Mouse (Mus musculus) thymus, adult 2 months (tissue): ENCODE data around the gene Slc35e4. TPM values are rescaled to one million over a fixed set of nuclear protein-coding genes. Genes with fewer than 3 reads are reported as not detected.
A peak's percentile ranks its signal among the peaks of the same experiment; 100 is the strongest.

Source experiments
- DNase-seq: peaks from one replicate; pipeline ENCODE4 v3.0.0; 2021
- H3K27ac ChIP-seq: fragments of 200-500 bp; 2 replicates; pipeline ENCODE4 v1.5.1; 2012; ENCODE audit warnings: low read length, control low read depth; ENCODE audit not compliant: control insufficient read depth, insufficient read depth
- H3K27me3 ChIP-seq: fragments of 200-500 bp; 2 replicates; pipeline ENCODE4 v1.6.1; 2012; ENCODE audit warnings: mild to moderate bottlenecking, low read length, moderate library complexity, mixed read lengths; ENCODE audit not compliant: control insufficient read depth, insufficient read depth
- H3K36me3 ChIP-seq: fragments of 200-500 bp; 2 replicates; pipeline ENCODE4 v1.6.1; 2012; ENCODE audit warnings: mild to moderate bottlenecking, low read length, moderate library complexity; ENCODE audit not compliant: control insufficient read depth, insufficient read depth
- H3K4me1 ChIP-seq: fragments of 200-500 bp; replicated peaks from 2 replicates; pipeline ENCODE4 v1.6.1; 2012; ENCODE audit warnings: low read length; ENCODE audit not compliant: control insufficient read depth, insufficient read depth
- H3K4me3 ChIP-seq: fragments of 200-500 bp; 2 replicates; pipeline ENCODE4 v1.5.1; 2012; ENCODE audit warnings: mild to moderate bottlenecking, low read length, control low read depth, moderate library complexity; ENCODE audit not compliant: control insufficient read depth, insufficient read depth
- CTCF ChIP-seq: fragments of 200-500 bp; IDR thresholded peaks from 2 replicates; pipeline ENCODE4 v1.5.1; 2012; ENCODE audit warnings: mild to moderate bottlenecking, control low read depth, low read length, moderate library complexity, borderline replicate concordance; ENCODE audit not compliant: control insufficient read depth, poor library complexity, insufficient read depth; ENCODE audit errors: extremely low read depth
- POLR2A ChIP-seq: fragments of 200-500 bp; IDR thresholded peaks from 2 replicates; pipeline ENCODE4 v1.6.1; 2012; ENCODE audit warnings: mild to moderate bottlenecking, low read length, control low read depth, moderate library complexity; ENCODE audit not compliant: control insufficient read depth, poor library complexity, insufficient read depth; ENCODE audit errors: extremely low read depth
- WGBS: fragments of 180-500 bp; shearing (Covaris S2); methylation state at CpG from one replicate; pipeline ENCODE4 v1.1.7; 2018; 5-methylcytosine and 5-hydroxymethylcytosine counted together
- polyA plus RNA-seq: library from polyadenylated mRNA; depleted of rRNA; stranded (reverse); fragments of >200 nt; gene quantifications from 2 replicates; pipeline ENCODE4 v1.2.3, GENCODE M21; 2012

The Slc35e4 gene
- polyA plus RNA-seq, 1 experiment, result 3.9 TPM

- H3K36me3 ChIP-seq, result no peaks in the 10 kb centered on the region
- WGBS, result 86% methylated on average over 6 of the region's 6 CpGs
- TF ChIP-seq POLR2A (no peak), CTCF (no peak)
- no peak for DNase-seq
- H3K4me3 ChIP-seq, result no peak overlapping the region
- H3K4me1 ChIP-seq, result peaks cover 6% of the 10 kb centered on the region
- no peaks in the 10 kb centered on the region for H3K27me3 ChIP-seq
- H3K27ac ChIP-seq, result no peak overlapping the region
Measured at GRCm38 (mm10) chr11:3930931-3931330, 16.5 kb upstream of the Slc35e4 start.

GRCm38 (mm10) chr11:3930019-3930418, 15.6 kb upstream of the Slc35e4 start:
- peaks cover 6% of the 10 kb centered on the region for H3K4me1 ChIP-seq
- no peak for TF ChIP-seq CTCF
- TF ChIP-seq POLR2A, result no peak
- DNase-seq, result no peak
- no peaks in the 10 kb centered on the region for H3K36me3 ChIP-seq
- H3K27ac ChIP-seq, result no peak overlapping the region
- 62% methylated on average over 4 of the region's 4 CpGs for WGBS
- no peak overlapping the region for H3K4me3 ChIP-seq
- no peaks in the 10 kb centered on the region for H3K27me3 ChIP-seq

DNA sequence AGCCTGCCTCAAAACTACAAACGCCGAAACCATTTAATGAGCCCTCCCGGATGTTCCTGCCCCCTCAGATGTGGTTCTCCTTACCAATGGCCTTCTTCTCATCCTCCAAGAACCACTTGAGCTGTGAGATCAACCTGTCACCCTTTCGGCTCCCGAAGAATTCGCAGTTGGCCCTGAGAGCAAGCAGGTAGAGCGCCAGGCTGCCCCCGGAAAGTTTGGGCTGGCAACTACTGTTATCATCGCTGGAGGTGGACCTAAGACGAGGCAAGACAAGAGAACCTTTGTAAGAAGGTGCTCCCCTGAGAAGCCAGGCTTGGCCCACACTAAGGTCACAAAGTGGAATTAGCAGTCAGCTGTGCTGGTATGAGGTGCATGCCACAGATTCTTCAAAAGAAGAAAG, 11.5 kb upstream of the Slc35e4 start:
- Histone ChIP-seq H3K36me3 (no peaks in the 10 kb centered on the region), H3K27me3 (no peaks in the 10 kb centered on the region), H3K4me3 (no peak overlapping the region), H3K27ac (no peak overlapping the region), H3K4me1 (no peaks in the 10 kb centered on the region)
- TF ChIP-seq CTCF, result no peak
- TF ChIP-seq POLR2A, result no peak
- 96% methylated on average over 10 of the region's 10 CpGs for WGBS
- DNase-seq, result no peak

GRCm38 (mm10) chr11:3922731-3923130, 8.3 kb upstream of the Slc35e4 start:
- Histone ChIP-seq H3K27ac (no peak overlapping the region), H3K4me1 (no peaks in the 10 kb centered on the region), H3K27me3 (no peaks in the 10 kb centered on the region), H3K36me3 (no peaks in the 10 kb centered on the region), H3K4me3 (no peak overlapping the region)
- TF ChIP-seq CTCF, result no peak
- WGBS, result 99% methylated on average over 6 of the region's 6 CpGs
- DNase-seq, result no peak

DNA sequence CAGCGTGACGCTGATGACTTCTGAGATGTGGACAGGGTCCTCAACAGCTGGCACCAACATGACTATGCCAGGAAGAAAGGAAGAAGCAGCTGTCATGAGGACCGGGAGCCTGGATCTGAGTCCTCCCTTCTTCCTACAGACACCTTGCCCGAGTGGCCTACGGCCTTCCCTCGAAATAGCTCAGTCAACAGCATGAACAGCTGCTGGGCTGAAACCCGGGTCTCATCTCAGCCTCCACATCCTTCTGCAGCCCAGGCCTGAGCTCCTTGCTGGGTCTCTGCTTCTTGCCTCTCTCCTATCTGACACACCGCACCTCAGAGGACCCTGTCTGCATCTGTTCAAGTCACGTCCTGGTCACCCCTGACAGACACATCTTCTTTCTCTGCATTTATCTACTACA, 7.7 kb upstream of the Slc35e4 start:
- no peak for DNase-seq
- H3K27me3 ChIP-seq, result no peaks in the 10 kb centered on the region
- no peaks in the 10 kb centered on the region for H3K36me3 ChIP-seq
- 96% methylated on average over 9 of the region's 9 CpGs for WGBS
- no peak overlapping the region for H3K27ac ChIP-seq
- no peak for TF ChIP-seq POLR2A
- TF ChIP-seq CTCF, result no peak
- H3K4me3 ChIP-seq, result no peak overlapping the region
- H3K4me1 ChIP-seq, result no peaks in the 10 kb centered on the region

DNA sequence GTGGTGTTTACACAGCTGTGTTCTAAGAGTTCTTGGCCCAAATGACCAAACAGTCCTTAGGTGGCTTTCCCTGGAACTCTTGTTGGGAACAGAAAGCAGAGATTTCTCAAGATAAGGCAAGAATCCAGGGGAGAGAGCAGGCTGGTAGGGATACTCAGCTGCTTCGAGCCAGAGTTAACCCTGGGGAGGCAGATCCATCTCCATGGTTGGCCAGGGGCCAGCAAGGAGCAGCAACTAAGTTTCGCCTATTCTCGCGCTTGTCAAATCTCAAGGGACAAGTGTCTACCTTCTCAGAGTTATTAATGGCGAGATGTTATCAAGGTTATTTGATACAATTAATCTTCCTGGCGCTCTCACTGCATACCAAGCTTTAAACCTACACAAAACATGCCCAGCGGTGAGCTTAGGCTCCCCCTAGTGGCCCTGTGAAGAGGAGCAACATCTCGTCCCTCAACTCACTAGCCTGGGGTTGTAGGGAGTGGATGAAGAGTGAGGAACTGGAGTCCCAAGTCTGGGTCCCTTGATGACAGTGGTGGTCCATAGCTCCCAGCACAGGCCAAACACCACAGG, 6.9 kb upstream of the Slc35e4 start:
- WGBS, result 54% methylated on average over 8 of the region's 8 CpGs
- TF ChIP-seq CTCF, result peak; percentile 70; the same call in 1 of the 2 replicates
- TF ChIP-seq POLR2A, result no peak
- Histone ChIP-seq H3K27me3 (no peaks in the 10 kb centered on the region), H3K27ac (no peak overlapping the region), H3K4me3 (no peak overlapping the region), H3K36me3 (no peaks in the 10 kb centered on the region), H3K4me1 (no peaks in the 10 kb centered on the region)
- peak; percentile 51 for DNase-seq

DNA sequence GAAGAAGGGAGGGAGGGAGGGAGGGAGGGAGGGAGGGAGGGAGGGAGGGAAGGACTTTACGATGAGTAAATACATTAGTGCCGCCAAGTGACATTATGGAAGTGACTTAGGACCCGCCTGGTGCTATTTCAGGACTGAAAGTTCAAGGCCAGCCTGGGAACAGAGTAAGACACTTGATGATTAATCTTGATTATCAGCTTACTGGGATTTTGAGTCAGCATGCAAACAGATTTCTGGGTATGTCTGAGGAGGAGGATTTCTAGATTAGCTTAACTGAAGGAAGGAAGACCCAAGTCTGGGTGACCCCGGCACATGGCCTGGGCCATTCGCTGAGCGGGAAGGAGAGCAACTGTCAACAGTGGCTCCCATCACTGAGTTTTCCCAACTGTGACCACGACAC, 6.0 kb upstream of the Slc35e4 start:
- Histone ChIP-seq H3K4me1 (no peaks in the 10 kb centered on the region), H3K27ac (no peak overlapping the region), H3K36me3 (no peaks in the 10 kb centered on the region), H3K4me3 (no peak overlapping the region), H3K27me3 (no peaks in the 10 kb centered on the region)
- DNase-seq, result no peak
- no peak for TF ChIP-seq CTCF
- TF ChIP-seq POLR2A, result no peak
- 93% methylated on average over 7 of the region's 7 CpGs for WGBS
